Mouse (Mus musculus) mouse embryonic stem cell (cell line): ENCODE results near the gene Ppp4r1.

ENCODE experiments used
- in situ Hi-C, 2 experiments: fragments of 300-500 bp; cut with MboI; formaldehyde crosslinking; loops; 1 replicate in 1 of 2; 3 replicates in 1 of 2; pipeline ENCODE4 v1.14.3; 2019 to 2020; ENCODE audit warnings: low sequenced_read_pairs in 2 of 2, low pct_unique_long_range_greater_than_20kb in 1 of 2, mixed read lengths in 1 of 2; ENCODE audit not compliant: unreplicated experiment in 1 of 2

The Ppp4r1 gene

DNA sequence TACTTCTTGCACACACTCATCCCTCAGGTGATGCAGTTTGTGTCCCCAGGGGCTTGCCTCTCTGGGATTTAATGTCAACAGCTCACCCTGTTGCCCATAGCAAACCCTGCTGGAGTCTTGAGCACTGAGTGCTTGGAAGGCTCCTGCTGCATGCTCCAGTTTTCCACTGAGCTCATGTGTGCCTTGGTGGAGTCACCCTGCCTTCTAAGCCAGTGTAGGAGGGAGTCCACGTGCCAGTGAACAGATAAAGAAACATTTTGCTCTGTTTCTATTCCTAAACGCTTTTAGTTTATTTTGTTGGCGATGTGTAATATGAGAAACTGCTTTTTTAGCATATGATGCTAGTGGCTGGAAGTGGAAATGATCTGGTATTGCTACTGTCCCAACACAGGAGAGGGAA, 54.4 kb downstream of the Ppp4r1 start:
- in situ Hi-C loops: no loop called here

DNA sequence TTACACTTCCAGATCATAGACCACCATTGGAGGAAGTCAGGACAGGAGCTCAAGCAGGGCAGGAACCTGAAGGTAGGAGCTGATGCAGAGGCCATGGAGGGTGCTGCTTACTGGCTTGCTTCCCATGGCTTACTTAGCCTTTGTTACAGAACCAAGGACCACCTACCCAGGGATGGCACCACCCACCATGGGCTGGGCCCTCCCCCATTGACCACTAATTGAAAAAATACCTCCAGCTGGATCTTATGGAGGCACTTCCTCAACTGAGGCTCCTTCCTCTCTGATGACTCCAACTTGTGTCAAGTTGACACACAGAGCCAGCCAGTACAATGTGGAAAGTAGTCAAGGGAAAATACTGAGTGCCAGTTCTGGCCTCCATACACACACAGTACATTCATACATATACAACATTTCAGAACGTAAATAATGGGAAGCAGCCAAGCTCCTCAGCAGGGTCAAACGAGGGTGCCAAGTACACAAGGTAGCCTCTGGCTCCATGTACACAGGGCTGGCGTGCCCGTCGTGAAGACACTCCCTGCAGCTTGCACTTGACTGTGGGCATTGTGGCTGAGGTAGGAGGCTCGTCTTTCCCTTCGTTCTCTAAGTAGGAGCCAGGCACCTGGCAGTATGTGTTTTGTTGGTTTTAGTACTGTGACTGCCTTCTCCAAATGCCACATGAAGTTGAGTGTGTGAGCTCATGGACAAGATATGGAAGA, 57.3 kb downstream of the Ppp4r1 start:
- in situ Hi-C loops: no loop called here

DNA sequence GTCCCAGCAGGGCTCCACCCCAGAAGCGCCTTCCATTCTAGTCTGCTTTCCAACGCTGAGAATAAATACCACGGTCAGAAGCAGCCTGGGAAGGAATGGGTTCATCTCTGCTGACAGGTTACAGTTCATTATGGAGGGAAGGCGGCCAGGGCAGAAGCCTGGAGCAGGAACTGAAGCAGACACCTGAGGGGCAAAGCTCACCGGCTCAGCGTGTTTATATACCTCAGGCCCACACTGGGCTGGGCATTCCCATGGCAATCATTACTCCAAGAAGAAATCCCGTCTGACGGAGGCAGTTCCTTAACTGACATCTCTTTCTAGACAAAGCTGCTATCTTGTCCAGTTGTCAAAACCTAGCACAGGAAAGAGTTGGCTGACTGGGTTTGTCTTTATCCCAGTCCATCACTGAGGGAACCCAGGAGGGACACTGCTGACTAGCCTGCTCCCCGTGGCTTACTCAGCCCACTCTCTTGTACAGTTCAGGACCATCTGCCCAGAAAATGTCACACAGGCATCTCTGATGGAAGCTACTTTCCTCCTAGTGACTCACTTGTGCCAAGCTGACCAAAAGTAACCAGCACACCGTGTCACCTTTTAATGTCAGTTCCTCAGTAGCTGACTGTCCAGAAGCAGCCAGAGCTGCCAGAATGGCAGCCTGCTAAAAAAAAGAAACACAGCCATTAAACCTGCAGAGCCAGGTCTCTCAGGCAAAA, 60.5 kb downstream of the Ppp4r1 start:
- in situ Hi-C loops: no loop called here

DNA sequence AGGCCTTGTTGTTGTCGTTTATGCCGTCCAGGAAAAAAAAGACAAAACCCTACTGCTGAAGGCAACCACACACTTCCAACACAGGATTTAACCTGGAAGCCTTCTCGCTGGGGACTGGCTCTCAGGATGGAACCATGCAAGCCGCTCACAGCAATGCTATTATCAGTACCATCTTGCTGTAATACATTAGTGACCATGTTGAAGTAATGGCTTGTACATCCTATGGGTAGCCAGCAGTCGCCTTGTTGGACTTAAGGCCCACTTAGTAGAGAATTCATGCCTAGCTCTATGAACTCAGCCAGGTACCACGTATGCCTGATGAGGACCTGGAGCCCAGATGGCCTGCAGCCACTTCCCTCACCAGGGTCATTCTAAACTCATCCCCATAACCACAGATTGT, 63.0 kb downstream of the Ppp4r1 start:
- in situ Hi-C loops: no loop called here

DNA sequence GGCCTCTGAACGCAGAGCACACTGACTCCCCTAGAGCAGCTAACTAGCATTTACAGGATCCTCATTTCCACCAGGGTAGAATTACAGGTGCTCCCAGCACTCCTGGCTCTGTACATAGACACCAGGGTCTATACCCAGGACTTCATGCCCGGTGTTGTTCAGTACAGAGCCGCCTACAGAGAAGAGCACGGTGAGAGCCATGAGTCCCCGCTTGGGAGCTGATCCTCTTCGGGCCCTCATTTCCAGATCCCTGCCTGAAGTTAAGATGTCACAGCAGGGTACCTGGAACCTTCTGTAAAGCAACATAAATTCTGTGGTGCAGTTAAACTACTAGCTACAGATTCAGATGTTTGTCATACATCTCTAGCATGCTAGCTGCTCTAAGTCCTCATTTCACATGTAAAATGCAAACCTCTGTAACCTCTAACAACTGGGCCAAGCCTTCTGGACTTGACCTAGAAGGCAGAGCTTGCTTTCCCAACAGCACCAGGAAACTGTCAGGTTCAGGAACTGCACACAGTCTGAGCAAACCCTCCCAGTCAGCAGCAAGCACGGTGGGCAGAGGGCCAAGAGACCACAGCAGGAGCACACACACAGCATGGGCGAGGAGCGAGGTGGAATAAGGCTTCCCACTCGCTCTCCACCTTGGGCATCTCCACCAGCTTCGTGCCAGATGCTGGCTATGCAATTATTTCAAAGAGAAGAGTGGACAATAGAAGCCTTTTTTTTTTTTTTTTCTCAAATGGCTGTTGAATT, 65.5 kb downstream of the Ppp4r1 start:
- in situ Hi-C loops: no loop called here

DNA sequence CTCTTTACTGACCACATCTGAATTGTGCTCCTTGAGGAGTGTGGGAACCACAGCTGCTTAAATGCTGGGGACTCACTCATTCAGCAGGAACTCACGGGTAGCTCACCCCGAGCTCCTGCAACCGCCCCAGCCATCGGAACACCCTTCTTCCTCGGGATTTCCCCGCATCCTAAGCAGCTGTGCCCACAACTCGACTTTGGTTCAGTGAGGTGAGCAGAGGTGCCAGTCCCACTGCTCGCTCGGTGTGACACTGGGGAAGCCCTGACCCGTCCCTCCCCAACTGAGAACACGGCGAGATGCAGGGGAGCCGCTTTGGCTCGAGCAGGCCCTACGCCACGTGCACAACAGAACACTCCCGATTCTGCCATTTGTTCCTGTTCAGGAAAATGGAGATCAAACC, 68.1 kb downstream of the Ppp4r1 start:
- in situ Hi-C loops: no loop called here

DNA sequence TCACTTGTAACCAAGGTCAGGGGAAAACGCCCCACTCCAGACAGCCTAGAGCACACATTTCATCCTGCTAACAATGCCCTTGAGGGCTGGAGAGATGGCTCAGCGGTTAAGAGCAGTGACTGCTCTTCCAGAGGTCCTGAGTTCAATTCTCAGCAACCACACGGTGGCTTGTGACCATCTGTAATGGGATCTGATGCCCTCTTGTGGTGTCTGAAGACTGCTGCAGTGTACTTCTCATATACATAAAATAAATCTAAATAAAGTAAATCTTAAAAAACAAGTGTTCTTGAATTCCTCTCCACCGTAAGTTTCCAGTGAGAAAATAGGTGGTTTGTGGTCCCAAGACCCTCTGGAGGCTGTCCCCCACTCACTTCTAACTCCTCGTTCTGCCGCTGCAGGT, 69.4 kb downstream of the Ppp4r1 start:
- in situ Hi-C loops: no loop called here

DNA sequence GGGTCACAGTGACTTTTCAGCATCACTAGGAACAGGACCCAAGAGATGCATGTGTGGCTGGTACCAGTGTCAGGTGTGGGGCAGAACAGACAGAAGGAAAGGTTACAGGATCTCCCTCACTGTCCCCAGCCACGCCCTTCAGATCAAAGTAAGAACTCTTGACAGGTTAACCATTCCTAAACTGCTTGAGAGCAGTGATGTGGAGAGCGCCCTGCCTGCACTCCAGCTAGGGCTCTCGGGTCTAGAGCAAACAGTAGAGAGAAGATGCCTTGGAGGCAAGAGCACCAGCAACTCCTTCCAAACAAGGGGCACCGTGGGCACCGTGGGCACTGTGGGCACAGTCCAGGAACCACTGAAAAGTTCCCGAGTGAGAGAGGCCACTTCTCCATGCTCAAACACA, 71.0 kb downstream of the Ppp4r1 start:
- in situ Hi-C loops: no loop called here

DNA sequence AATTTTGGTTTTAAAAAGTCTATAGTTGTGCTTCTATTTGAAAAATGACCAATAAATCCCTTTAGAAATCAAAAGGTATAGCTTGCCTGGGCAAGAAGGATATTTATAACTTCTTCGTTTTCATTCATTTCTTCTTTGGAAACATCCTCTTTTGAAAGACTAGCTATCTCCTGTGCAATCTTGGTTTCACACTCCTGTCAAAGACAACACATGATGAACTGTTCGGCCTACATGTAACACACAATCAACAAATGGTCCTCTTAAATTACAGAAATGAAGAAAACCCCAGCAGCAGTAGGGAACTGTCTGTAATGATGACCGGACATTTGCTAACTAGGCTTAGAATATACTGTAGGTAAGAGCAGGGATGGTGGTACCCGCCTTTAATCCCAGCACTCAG, 71.6 kb downstream of the Ppp4r1 start:
- in situ Hi-C loops: no loop called here

DNA sequence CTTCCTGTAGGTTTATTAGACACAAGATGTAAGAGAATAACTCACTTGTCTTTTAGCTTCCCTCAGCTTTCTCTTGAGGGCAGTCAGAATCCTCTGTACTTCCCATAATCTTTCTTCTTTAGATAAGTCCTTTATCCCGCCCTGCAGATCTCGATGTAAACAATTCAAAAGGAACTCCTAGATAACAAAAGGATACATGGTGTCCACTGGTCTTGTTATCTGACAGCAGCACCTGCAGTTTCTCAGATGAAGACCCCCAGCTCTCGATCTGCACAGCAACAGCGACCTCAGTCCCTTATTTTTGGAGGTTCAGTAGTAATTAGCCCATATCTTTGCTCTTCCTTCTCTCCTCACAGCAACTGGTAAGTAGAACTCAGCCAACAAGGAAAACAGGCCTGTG, 75.2 kb downstream of the Ppp4r1 start:
- in situ Hi-C loops: no loop called here

DNA sequence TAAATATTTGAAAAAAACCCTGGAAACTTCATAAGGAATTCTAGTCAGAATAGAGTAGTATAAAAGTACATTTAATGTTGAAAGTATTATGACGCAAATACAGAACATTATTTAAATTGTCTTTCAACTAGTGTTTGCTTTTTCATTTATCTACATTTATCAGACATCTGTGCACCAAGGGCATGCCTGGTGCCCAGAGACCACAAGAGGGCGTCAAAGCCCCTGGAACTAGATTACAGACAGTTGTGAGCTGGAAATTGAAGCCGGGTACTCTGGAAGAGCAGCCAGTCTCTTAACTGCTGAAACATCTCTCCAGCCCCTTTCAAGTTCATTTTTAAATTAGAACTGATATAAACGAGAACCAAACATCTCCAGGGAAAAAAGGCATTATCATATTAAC, 80.2 kb downstream of the Ppp4r1 start:
- in situ Hi-C loops: no loop called here

DNA sequence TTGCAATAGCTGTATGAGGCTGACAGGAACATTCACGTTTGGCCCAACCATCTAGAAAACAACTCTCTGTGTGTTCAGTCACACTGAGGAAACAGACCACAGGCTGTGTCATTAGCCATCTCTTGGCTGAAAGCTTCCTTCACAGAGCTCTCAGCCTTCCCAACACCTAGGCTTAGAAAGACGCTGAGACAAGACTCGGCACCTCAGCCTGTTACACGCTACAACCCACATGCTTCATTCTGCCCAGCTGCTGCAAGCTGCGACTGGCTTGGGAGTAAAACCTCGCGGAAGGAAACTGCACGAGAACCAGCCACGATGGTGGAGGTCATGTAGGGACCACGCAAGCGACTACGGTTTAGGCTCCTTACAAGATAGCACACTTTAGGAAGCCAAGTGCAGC, 81.5 kb downstream of the Ppp4r1 start:
- in situ Hi-C loops: no loop called here

DNA sequence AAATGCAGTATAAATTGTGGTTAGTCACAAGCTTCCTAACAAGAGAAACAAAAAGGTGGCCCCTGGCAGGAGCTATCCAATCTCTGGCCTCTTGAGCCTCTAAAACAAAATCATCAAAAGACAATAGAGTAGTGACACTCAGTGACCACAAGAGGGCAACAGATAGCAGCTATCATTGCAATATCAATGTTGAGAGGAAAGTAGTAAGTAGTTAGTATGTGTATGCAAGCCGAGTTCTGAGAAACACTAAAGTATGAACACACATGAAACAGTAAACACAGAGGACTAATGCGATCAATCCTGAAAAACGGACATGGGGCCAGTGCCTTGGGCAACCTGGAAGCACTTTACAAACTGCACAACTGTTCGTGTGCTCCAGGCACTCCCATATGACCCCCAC, 82.4 kb downstream of the Ppp4r1 start:
- in situ Hi-C loops: no loop called here

DNA sequence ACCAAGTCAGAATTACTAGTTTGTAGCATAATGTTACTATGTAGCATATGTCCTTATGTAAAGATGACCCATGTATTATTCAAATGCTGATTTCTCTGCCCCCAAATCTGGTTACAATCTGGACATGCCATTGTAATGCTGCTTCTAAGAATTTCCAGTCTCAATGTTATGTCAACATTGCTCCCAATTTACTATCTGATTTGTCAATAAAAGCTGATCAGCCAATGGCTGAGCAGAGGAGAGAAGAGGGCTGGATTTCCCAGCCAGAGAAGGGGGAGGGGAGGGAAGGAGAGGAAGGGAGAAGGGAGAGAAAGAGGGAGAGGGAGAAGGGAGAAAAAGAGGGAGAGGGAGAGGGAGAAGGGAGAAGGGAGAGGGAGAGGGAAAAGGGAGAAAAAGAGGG, 82.9 kb downstream of the Ppp4r1 start:
- in situ Hi-C loops: no loop called here

DNA sequence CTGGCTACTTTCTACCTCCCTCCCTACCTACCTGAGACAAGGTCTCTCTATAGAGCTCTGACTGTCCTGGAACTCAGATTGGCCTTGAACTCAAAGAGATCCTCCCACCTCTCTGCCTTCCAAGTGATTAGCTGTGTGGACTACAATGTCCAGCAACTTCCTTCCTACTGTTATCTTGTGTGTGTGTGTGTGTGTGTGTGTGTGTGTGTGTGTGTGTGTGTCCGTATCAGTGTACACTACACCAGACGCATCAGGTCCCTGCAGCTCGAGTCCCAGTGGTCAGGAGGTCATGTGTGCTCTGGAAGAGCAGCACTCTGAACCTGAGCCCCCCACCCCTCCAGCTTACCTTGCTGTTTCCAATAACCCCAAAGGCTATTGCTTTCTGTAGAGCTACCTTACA, 83.8 kb downstream of the Ppp4r1 start:
- in situ Hi-C loops: no loop called here

DNA sequence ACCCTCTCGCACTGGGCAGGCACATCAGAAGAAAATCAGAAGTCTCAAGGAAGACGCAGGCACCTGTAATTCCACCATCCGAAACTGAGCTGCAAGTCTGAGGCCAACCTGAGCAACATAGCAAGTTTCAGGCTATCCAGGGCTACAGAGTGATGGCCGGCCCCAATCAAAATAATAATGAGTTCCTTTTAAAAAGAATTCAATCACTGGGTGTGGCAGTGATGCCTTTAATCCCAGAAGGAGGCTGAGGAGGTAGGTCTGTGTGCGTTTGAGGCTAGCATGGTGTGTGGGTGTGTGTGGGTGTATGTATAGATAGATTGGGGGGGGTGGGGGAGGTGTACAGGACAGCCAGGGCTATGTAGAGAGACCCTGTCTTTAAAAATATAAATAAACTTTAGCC, 85.6 kb downstream of the Ppp4r1 start:
- in situ Hi-C loops: no loop called here

DNA sequence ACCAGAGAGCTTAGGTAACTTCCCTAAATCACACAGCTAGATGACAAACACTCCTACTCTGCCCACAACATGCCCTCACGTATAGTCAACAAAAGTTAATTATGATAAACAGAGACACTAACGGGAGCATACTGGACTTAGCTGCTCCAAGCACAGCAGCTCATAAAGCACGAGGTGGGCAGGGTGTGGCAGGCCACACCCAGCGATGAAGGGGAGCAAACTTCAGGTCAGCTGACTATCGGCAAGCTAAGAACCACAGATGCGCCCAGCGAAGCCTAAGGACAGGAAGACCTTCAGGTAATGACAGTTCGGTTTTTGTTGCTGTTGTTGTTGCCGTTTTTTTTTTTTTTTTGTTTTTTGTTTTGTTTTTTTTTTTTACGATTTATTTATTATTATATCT, 87.3 kb downstream of the Ppp4r1 start:
- in situ Hi-C loops: no loop called here

DNA sequence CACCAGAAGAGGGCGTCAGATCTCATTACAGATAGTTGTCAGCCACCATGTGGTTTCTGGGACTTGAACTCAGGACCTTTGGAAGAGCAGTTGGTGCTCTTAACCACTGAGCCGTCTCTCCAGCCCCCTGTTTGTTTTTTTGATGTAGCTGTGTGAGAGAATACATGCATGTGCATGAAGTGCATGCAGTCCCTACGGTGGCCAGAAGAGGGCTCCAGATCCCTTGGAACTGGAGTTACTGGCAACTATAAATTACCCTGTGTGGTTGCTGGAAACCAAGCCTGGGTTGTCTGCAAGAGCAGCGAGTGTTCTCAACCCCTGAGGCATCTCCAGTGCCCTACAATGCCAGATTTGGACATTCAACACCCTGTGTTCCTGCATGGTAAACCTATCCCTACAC, 87.8 kb downstream of the Ppp4r1 start:
- in situ Hi-C loops: no loop called here

DNA sequence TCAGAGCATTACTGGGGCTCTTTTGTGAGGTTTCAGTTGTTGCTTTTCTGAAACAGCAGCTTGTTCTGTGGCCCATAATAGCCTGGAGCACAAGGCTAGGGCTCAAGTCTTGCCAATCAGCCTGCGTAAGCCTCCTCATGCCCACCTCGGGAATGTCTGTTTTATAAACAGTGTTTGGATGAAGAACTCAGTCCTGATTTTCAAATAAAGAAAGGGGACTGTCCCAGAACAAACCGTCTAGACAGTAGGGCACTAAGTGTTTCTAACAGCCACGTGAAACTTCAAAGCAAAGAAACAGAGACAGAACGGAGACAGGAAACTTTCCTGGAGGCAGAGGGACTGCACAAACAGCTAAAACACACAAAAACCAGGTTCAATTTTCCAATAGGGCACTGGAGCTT, 89.3 kb downstream of the Ppp4r1 start:
- in situ Hi-C loops: no loop called here

DNA sequence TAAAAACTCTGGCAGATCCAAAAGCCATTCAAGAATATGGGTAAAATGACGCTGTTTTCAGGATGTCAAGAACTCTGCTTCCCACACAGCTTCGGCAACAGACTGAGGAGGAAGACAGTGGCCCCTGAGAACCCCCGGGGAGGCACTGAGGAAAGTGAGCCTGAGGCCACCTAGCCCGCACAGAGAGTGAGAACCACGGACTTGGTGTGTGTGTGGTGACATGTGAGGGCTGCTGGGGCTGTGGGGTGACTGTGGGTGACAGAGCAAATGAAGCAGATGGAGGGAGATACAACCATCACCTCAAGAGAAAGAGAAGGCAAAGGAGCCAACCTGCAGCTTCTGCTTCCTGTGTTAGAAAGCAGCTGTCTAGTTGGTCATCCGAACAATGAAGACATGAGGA, 89.7 kb downstream of the Ppp4r1 start:
- in situ Hi-C loops: no loop called here
